Mouse (Mus musculus): ENCODE results near the gene Slc38a4.

DNA sequence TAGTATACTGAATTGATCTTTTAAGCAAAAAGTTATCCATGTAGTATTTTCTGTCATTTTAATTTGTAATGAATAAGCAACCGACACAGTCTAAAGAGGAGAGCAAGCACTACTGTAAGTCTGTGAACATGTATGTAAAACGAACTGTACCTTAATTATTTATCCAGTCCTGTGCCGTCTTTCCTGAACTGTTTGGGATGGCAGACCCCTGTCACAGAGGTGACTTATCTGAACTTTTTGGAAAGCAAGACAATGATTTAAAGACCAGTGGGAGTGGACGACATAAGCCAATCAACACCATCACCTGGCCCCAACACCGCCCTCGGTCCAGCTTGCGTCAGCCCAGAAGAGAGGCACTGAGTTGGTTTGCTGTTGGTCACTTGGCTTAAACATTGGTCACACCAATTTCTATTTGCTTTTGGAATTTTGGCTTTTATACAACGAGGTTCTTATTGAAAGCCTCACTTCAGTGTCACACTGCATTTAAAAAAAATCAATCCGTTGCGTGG is 24.7 kb downstream of the Slc38a4 start:
- TF ChIP-seq CTCF (IDR thresholded peaks at IDR 0.05; ENCODE audit: low read depth, low read length) (no peak), POLR2A (IDR thresholded peaks at IDR 0.05; ENCODE audit: insufficient read depth, low read length) (no peak)

Measured in ES-Bruce4 (cell line).